ENCODE assay signal across 30 mouse cellular contexts in genomic region chr12:72496866-72497600, GRCm38 (mm10). TPM values are rescaled to one million over a fixed set of nuclear protein-coding genes. Genes with fewer than 3 reads are reported as not detected.
DNase-seq lines count a peak whose midpoint lies in the region; ATAC-seq lines count a peak whose summit lies in the region.
"Had no signal": no experiment of that assay in that cellular context is flagged by ENCODE, and none has a peak within 500 bp of the region (broad histone marks: within the 10 kb centered on the region; RNA-seq: fewer than 3 reads in every experiment).

No protein-coding gene starts in this region.

- H3K9ac ChIP-seq in hindbrain, embryonic 14.5 days = no peak overlapping the region
- no peak overlapping the region for H3K9ac ChIP-seq in hindbrain, embryonic 16.5 days (ENCODE audit: low read depth, low read length)
- H3K9ac ChIP-seq in neural tube, embryonic 12.5 days = no peak overlapping the region
- no peak overlapping the region for H3K9ac ChIP-seq in forebrain, embryonic 14.5 days (ENCODE audit: low read length)
- H3K9ac ChIP-seq: embryonic facial prominence, embryonic 12.5 days; heart, embryonic 15.5 days; hindbrain, embryonic 15.5 days; kidney, embryonic 15.5 days; liver, embryonic 12.5 days; liver, postnatal 0 days had no signal

- ATAC-seq in hindbrain, embryonic 14.5 days (ENCODE audit: low FRiP score) = peak; percentile 6; the same call in 1 of the 2 replicates
- no peak for ATAC-seq in hindbrain, embryonic 16.5 days
- peak; percentile 75; the same call in 1 of the 2 replicates for ATAC-seq in neural tube, embryonic 12.5 days (ENCODE audit: low FRiP score, low read depth)
- peak; percentile 91 for ATAC-seq in forebrain, embryonic 14.5 days
- ATAC-seq: liver, embryonic 12.5 days; liver, postnatal 0 days had no signal

- H3K36me3 ChIP-seq in hindbrain, embryonic 14.5 days (replicated peaks; ENCODE audit: control insufficient read depth, insufficient read depth) = no peaks in the 10 kb centered on the region; the same call in 1 of the 2 replicates
- no peaks in the 10 kb centered on the region for H3K36me3 ChIP-seq in hindbrain, embryonic 16.5 days (ENCODE audit: control insufficient read depth, insufficient read depth, low read length)
- no peaks in the 10 kb centered on the region for H3K36me3 ChIP-seq in neural tube, embryonic 12.5 days
- no peaks in the 10 kb centered on the region for H3K36me3 ChIP-seq in forebrain, embryonic 14.5 days (ENCODE audit: control insufficient read depth, insufficient read depth, low read length)
- H3K36me3 ChIP-seq: embryonic facial prominence, embryonic 12.5 days; heart, embryonic 10.5 days; heart, embryonic 15.5 days; hindbrain, embryonic 15.5 days; kidney, embryonic 15.5 days; liver, embryonic 12.5 days had no signal

- H3K9me3 ChIP-seq in hindbrain, embryonic 14.5 days (ENCODE audit: control insufficient read depth, low read length) = no peaks in the 10 kb centered on the region
- H3K9me3 ChIP-seq in hindbrain, embryonic 16.5 days (ENCODE audit: control insufficient read depth, low read length) = no peaks in the 10 kb centered on the region
- H3K9me3 ChIP-seq in neural tube, embryonic 12.5 days = no peaks in the 10 kb centered on the region
- no peaks in the 10 kb centered on the region for H3K9me3 ChIP-seq in forebrain, embryonic 14.5 days (replicated peaks; ENCODE audit: control insufficient read depth, low read length)
- H3K9me3 ChIP-seq: embryonic facial prominence, embryonic 12.5 days; heart, embryonic 10.5 days; heart, embryonic 15.5 days; hindbrain, embryonic 15.5 days; kidney, embryonic 15.5 days; liver, embryonic 12.5 days had no signal

- no peak overlapping the region for H3K4me3 ChIP-seq in hindbrain, embryonic 14.5 days (replicated peaks; ENCODE audit: low read length)
- H3K4me3 ChIP-seq in hindbrain, embryonic 16.5 days (ENCODE audit: low read length) = no peak overlapping the region
- no peak overlapping the region for H3K4me3 ChIP-seq in neural tube, embryonic 12.5 days
- H3K4me3 ChIP-seq in forebrain, embryonic 14.5 days (ENCODE audit: low read depth, low read length) = no peak overlapping the region
- H3K4me3 ChIP-seq: embryonic facial prominence, embryonic 12.5 days; heart, embryonic 10.5 days; heart, embryonic 15.5 days; hindbrain, embryonic 15.5 days; kidney, embryonic 15.5 days; left cerebral cortex, adult 2 months; liver, embryonic 12.5 days had no signal

- 43% methylated on average over 12 of the region's 12 CpGs for WGBS in hindbrain, embryonic 14.5 days
- 41% methylated on average over 12 of the region's 12 CpGs for WGBS in hindbrain, embryonic 16.5 days
- 52% methylated on average over 12 of the region's 12 CpGs for WGBS in neural tube, embryonic 12.5 days
- 28% methylated on average over 12 of the region's 12 CpGs for WGBS in forebrain, embryonic 14.5 days

- no peak overlapping the region for H3K4me2 ChIP-seq in hindbrain, embryonic 14.5 days (replicated peaks)
- H3K4me2 ChIP-seq in hindbrain, embryonic 16.5 days (ENCODE audit: low read length) = no peak overlapping the region
- no peak overlapping the region for H3K4me2 ChIP-seq in neural tube, embryonic 12.5 days (replicated peaks)
- no peak overlapping the region for H3K4me2 ChIP-seq in forebrain, embryonic 14.5 days (ENCODE audit: low read length)
- H3K4me2 ChIP-seq: embryonic facial prominence, embryonic 12.5 days; heart, embryonic 15.5 days; hindbrain, embryonic 15.5 days; kidney, embryonic 15.5 days; liver, embryonic 12.5 days had no signal

- H3K4me1 ChIP-seq in hindbrain, embryonic 14.5 days (replicated peaks; ENCODE audit: control insufficient read depth, insufficient read depth, low read length) = no peaks in the 10 kb centered on the region
- no peaks in the 10 kb centered on the region for H3K4me1 ChIP-seq in hindbrain, embryonic 16.5 days (ENCODE audit: control insufficient read depth, insufficient read depth, low read depth, low read length)
- H3K4me1 ChIP-seq in neural tube, embryonic 12.5 days = no peaks in the 10 kb centered on the region
- peaks cover 7% of the 10 kb centered on the region for H3K4me1 ChIP-seq in forebrain, embryonic 14.5 days (ENCODE audit: control insufficient read depth, insufficient read depth, low read length)
- H3K4me1 ChIP-seq: embryonic facial prominence, embryonic 12.5 days; heart, embryonic 10.5 days; heart, embryonic 15.5 days; hindbrain, embryonic 15.5 days; kidney, embryonic 15.5 days; liver, embryonic 12.5 days had no signal

- no peak for DNase-seq in hindbrain, embryonic 14.5 days (ENCODE audit: low spot score)
- DNase-seq in neural tube, embryonic 10.5 days (ENCODE audit: extremely low spot score, low spot score) = no peak
- DNase-seq in forebrain, embryonic 14.5 days (ENCODE audit: low spot score) = peak; percentile 67
- DNase-seq in adrenal gland, adult 2 months = no peak
- DNase-seq in adrenal gland, postnatal 14 days = no peak
- DNase-seq: adrenal gland, postnatal 10 days; B cell, adult 2 months; cerebellum, adult 11-12 months; cerebellum, adult 9-11 months; embryo, embryonic 11 days; gastrocnemius, postnatal 10 days; kidney, adult 18-20 months; kidney, postnatal 25 days; left cerebral cortex, postnatal 4 days; liver, postnatal 0 days; lung, postnatal 36 days; right cerebral cortex, postnatal 4 days; thymus, adult 18-20 months; thymus, postnatal 25 days had no signal

- H3K27ac ChIP-seq in hindbrain, embryonic 14.5 days = no peak overlapping the region
- H3K27ac ChIP-seq in hindbrain, embryonic 16.5 days (ENCODE audit: low read depth, low read length) = no peak overlapping the region
- H3K27ac ChIP-seq in neural tube, embryonic 12.5 days = no peak overlapping the region
- H3K27ac ChIP-seq in forebrain, embryonic 14.5 days (ENCODE audit: low read depth, low read length) = no peak overlapping the region
- H3K27ac ChIP-seq: embryonic facial prominence, embryonic 12.5 days; heart, embryonic 10.5 days; heart, embryonic 15.5 days; hindbrain, embryonic 15.5 days; kidney, embryonic 15.5 days; left cerebral cortex, adult 2 months; liver, embryonic 12.5 days; stomach, postnatal 0 days had no signal

- H3K27me3 ChIP-seq in hindbrain, embryonic 14.5 days (ENCODE audit: control insufficient read depth, insufficient read depth, low read length) = no peaks in the 10 kb centered on the region
- no peaks in the 10 kb centered on the region for H3K27me3 ChIP-seq in hindbrain, embryonic 16.5 days (replicated peaks; ENCODE audit: control insufficient read depth, insufficient read depth, low read length)
- no peaks in the 10 kb centered on the region for H3K27me3 ChIP-seq in neural tube, embryonic 12.5 days (replicated peaks)
- no peaks in the 10 kb centered on the region for H3K27me3 ChIP-seq in forebrain, embryonic 14.5 days (replicated peaks; ENCODE audit: control insufficient read depth, insufficient read depth, low read length)
- H3K27me3 ChIP-seq: embryonic facial prominence, embryonic 12.5 days; heart, embryonic 15.5 days; hindbrain, embryonic 15.5 days; kidney, embryonic 15.5 days; liver, embryonic 12.5 days had no signal

RNA-seq across cellular contexts. Expression of gene Pcnx4, which starts 39.1 kb away (rescaled TPM):
- 28.3 and 29.4 TPM in 2 replicates for polyA plus RNA-seq in hindbrain, embryonic 14.5 days (2014; fragmentation: Nextera tagmentation; extraction: Ambion mirVana)
- polyA plus RNA-seq in hindbrain, embryonic 16.5 days (2015; fragmentation: Nextera tagmentation; extraction: Ambion mirVana) = 24.6 and 25.5 TPM in 2 replicates
- 18.5 and 19.7 TPM in 2 replicates for polyA plus RNA-seq in neural tube, embryonic 12.5 days (2016; fragmentation: Nextera tagmentation; extraction: Ambion mirVana)
- 20.6 and 21.9 TPM in 2 replicates for polyA plus RNA-seq in forebrain, embryonic 14.5 days (2014; fragmentation: Nextera tagmentation; extraction: Ambion mirVana)
- total RNA-seq in adrenal gland, adult 2 months (2021) = 10 to 100 TPM in 1 of 2 experiments, 1 to 10 TPM in 1; 5.6 to 10.6 TPM
- 1.8 and 2.3 TPM in 2 replicates for polyA plus RNA-seq in adrenal gland, adult 2 months (2012; rRNA removed)
- total RNA-seq in adrenal gland, postnatal 14 days (2021) = 6.4 and 7.2 TPM in 2 replicates

RNA-seq across cellular contexts. Expression of gene Lrrc9, which starts 55.4 kb away (rescaled TPM):
- polyA plus RNA-seq in hindbrain, embryonic 14.5 days (2014; fragmentation: Nextera tagmentation; extraction: Ambion mirVana) = 4.2 and 4.5 TPM in 2 replicates
- polyA plus RNA-seq in hindbrain, embryonic 16.5 days (2015; fragmentation: Nextera tagmentation; extraction: Ambion mirVana) = 3.3 and 3.9 TPM in 2 replicates
- polyA plus RNA-seq in neural tube, embryonic 12.5 days (2016; fragmentation: Nextera tagmentation; extraction: Ambion mirVana) = 2.9 and 4.4 TPM in 2 replicates
- 2.0 and 2.1 TPM in 2 replicates for polyA plus RNA-seq in forebrain, embryonic 14.5 days (2014; fragmentation: Nextera tagmentation; extraction: Ambion mirVana)
- 1 to 10 TPM; 1.5 to 5.8 TPM for total RNA-seq in adrenal gland, adult 2 months (2021)
- polyA plus RNA-seq in adrenal gland, adult 2 months (2012; rRNA removed) = 0.12 and 0.57 TPM in 2 replicates
- total RNA-seq in adrenal gland, postnatal 14 days (2021) = 2.9 and 4.4 TPM in 2 replicates
- polyA plus RNA-seq: spleen, adult 2 months had no signal
